Mouse (Mus musculus) CH12.LX (cell line): Measurements from ENCODE around the gene Atf3. TPM values are rescaled to one million over a fixed set of nuclear protein-coding genes. Genes with fewer than 3 reads are reported as not detected.
"Not testable (repeated sequence)": the region's sequence is repeated elsewhere in the genome, so short reads cannot be mapped to it uniquely, and the experiment has no call there.

Experiments
- DNase-seq: peaks from one replicate; pipeline ENCODE4 v3.0.0-alpha.2; 2013; ENCODE audit errors: extremely low read depth
- H3K27ac ChIP-seq: 2 replicates; pipeline ENCODE4 v1.5.1; 2012; ENCODE audit warnings: low read depth, mild to moderate bottlenecking, control low read depth, moderate library complexity; ENCODE audit not compliant: insufficient read depth
- H3K27me3 ChIP-seq: replicated peaks from 2 replicates; pipeline ENCODE3; 2012; ENCODE audit warnings: inconsistent platforms
- H3K36me3 ChIP-seq, 2 experiments: replicated peaks in 1 of 2; 2 replicates each; pipeline versions ENCODE3 to v1.6.1; 2012; ENCODE audit warnings: inconsistent platforms in 1 of 2, low read length in 1 of 2, mild to moderate bottlenecking in 1 of 2, mixed read lengths in 1 of 2, moderate library complexity in 1 of 2; ENCODE audit not compliant: control insufficient read depth in 1 of 2, insufficient read depth in 1 of 2
- H3K4me1 ChIP-seq, 2 experiments: 2 replicates each; pipeline ENCODE4 v1.6.1; 2012; ENCODE audit warnings: inconsistent platforms in 1 of 2, moderate library complexity in 1 of 2; ENCODE audit not compliant: insufficient read depth in 2 of 2, control insufficient read depth in 1 of 2
- H3K4me2 ChIP-seq: 2 replicates; pipeline ENCODE4 v1.6.1; 2012; ENCODE audit warnings: low read depth, mild to moderate bottlenecking, control low read depth; ENCODE audit not compliant: poor library complexity, insufficient read depth, severe bottlenecking
- H3K4me3 ChIP-seq, 3 experiments: fragments of 150-350 bp in 1 of 3; sonication (generic) in 1 of 3; replicated peaks in 1 of 3; 2 replicates each; pipeline versions ENCODE3 to v1.5.1; 2011 to 2012; ENCODE audit warnings: low read depth in 2 of 3, low read length in 2 of 3, mild to moderate bottlenecking in 2 of 3, moderate library complexity in 2 of 3, control low read depth in 1 of 3, improper control_type of control experiment in 1 of 3, inconsistent platforms in 1 of 3, mixed read lengths in 1 of 3; ENCODE audit not compliant: poor library complexity in 1 of 3
- H3K79me2 ChIP-seq: replicated peaks from 2 replicates; pipeline ENCODE4 v1.6.1; 2012; ENCODE audit warnings: mild to moderate bottlenecking, moderate library complexity; ENCODE audit not compliant: control insufficient read depth, poor library complexity, insufficient read depth, severe bottlenecking; ENCODE audit errors: extremely low read depth
- H3K9ac ChIP-seq: 2 replicates; pipeline ENCODE4 v1.6.1; 2012; ENCODE audit warnings: low read depth, mild to moderate bottlenecking, control low read depth, moderate library complexity; ENCODE audit not compliant: insufficient read depth
- H3K9me3 ChIP-seq: replicated peaks from 2 replicates; pipeline ENCODE3; 2012; ENCODE audit warnings: low read length, inconsistent platforms, mixed read lengths
- CHD1 ChIP-seq: IDR thresholded peaks from 2 replicates; pipeline ENCODE4 v1.6.1; 2012; ENCODE audit warnings: low read depth, low read length, improper control_type of control experiment, inconsistent platforms
- CHD2 ChIP-seq: IDR thresholded peaks from 2 replicates; pipeline ENCODE4 v1.6.1; 2011; ENCODE audit warnings: low read length, improper control_type of control experiment
- E2F4 ChIP-seq: IDR thresholded peaks from 2 replicates; pipeline ENCODE4 v1.6.1; 2011; ENCODE audit warnings: low read depth, low read length, improper control_type of control experiment; ENCODE audit not compliant: insufficient replicate concordance
- ELF1 ChIP-seq: IDR thresholded peaks from 2 replicates; pipeline ENCODE4 v1.6.1; 2014; ENCODE audit warnings: low read depth, mild to moderate bottlenecking, inconsistent platforms, low read length, improper control_type of control experiment
- EP300 ChIP-seq: IDR thresholded peaks from 2 replicates; pipeline ENCODE4 v1.6.1; 2011; ENCODE audit warnings: low read length, improper control_type of control experiment
- ETS1 ChIP-seq: conservative IDR thresholded peaks from 2 replicates; pipeline ENCODE4 v1.6.1; 2012; ENCODE audit warnings: low read depth, mild to moderate bottlenecking, inconsistent platforms, low read length, improper control_type of control experiment, moderate library complexity
- JUN ChIP-seq: IDR thresholded peaks from 2 replicates; pipeline ENCODE4 v1.6.1; 2011; ENCODE audit warnings: low read depth, mild to moderate bottlenecking, low read length, improper control_type of control experiment, moderate library complexity; ENCODE audit not compliant: insufficient read depth
- MAFK ChIP-seq: IDR thresholded peaks from 2 replicates; pipeline ENCODE4 v1.6.1; 2011; ENCODE audit warnings: low read length, improper control_type of control experiment; ENCODE audit not compliant: insufficient replicate concordance
- MAX ChIP-seq: IDR thresholded peaks from 2 replicates; pipeline ENCODE4 v1.6.1; 2011; ENCODE audit warnings: low read length, improper control_type of control experiment
- MAZ ChIP-seq: IDR thresholded peaks from 2 replicates; pipeline ENCODE4 v1.6.1; 2012; ENCODE audit warnings: low read depth, mild to moderate bottlenecking, inconsistent platforms, low read length, improper control_type of control experiment, moderate library complexity
- MXI1 ChIP-seq: IDR thresholded peaks from 2 replicates; pipeline ENCODE4 v1.6.1; 2011; ENCODE audit warnings: mild to moderate bottlenecking, low read depth, low read length, improper control_type of control experiment
- MYC ChIP-seq: IDR thresholded peaks from 2 replicates; pipeline ENCODE4 v1.6.1; 2011; ENCODE audit warnings: low read depth, mild to moderate bottlenecking, improper control_type of control experiment, low read length
- NRF1 ChIP-seq: IDR thresholded peaks from 2 replicates; pipeline ENCODE4 v1.6.1; 2014; ENCODE audit warnings: low read depth, mild to moderate bottlenecking, inconsistent platforms, low read length, improper control_type of control experiment, moderate library complexity
- POLR2A ChIP-seq: IDR thresholded peaks from 2 replicates; pipeline ENCODE4 v1.6.1; 2011; ENCODE audit warnings: low read depth, mild to moderate bottlenecking, improper control_type of control experiment, low read length
- POLR2AphosphoS2 ChIP-seq: IDR thresholded peaks from 2 replicates; pipeline ENCODE4 v1.6.1; 2011; ENCODE audit warnings: low read depth, low read length, improper control_type of control experiment
- RAD21 ChIP-seq: IDR thresholded peaks from 2 replicates; pipeline ENCODE4 v1.6.1; 2011; ENCODE audit warnings: low read depth, mild to moderate bottlenecking, low read length, improper control_type of control experiment, moderate library complexity
- SIN3A ChIP-seq: IDR thresholded peaks from 2 replicates; pipeline ENCODE4 v1.6.1; 2012; ENCODE audit warnings: low read length, improper control_type of control experiment, inconsistent platforms
- SMC3 ChIP-seq: IDR thresholded peaks from 2 replicates; pipeline ENCODE4 v1.6.1; 2011; ENCODE audit warnings: low read depth, low read length, improper control_type of control experiment
- UBTF ChIP-seq: IDR thresholded peaks from 2 replicates; pipeline ENCODE4 v1.6.1; 2012; ENCODE audit warnings: low read depth, mild to moderate bottlenecking, inconsistent platforms, low read length, improper control_type of control experiment, moderate library complexity
- USF1 ChIP-seq: IDR thresholded peaks from 2 replicates; pipeline ENCODE4 v1.6.1; 2014; ENCODE audit warnings: low read depth, mild to moderate bottlenecking, inconsistent platforms, low read length, improper control_type of control experiment
- ZC3H11A ChIP-seq: IDR thresholded peaks from 2 replicates; pipeline ENCODE4 v1.6.1; 2012; ENCODE audit warnings: low read depth, mild to moderate bottlenecking, inconsistent platforms, low read length, improper control_type of control experiment
- dilution Hi-C: fragments of 300-500 bp; cut with MboI; formaldehyde crosslinking; loops from 2 replicates; pipeline ENCODE4 v1.14.3; 2020; ENCODE audit warnings: low sequenced_read_pairs; ENCODE audit not compliant: extremely low pct_unique_long_range_greater_than_20kb, extremely low pct_ligation_motif_present
- in situ Hi-C: fragments of 300-500 bp; cut with MboI; formaldehyde crosslinking; loops from 3 replicates; pipeline ENCODE4 v1.14.3; 2019; ENCODE audit warnings: low sequenced_read_pairs, low pct_ligation_motif_present, low pct_unique_long_range_greater_than_20kb, mixed read lengths
- polyA plus RNA-seq: library from polyadenylated mRNA; unstranded; fragments of >175 nt; gene quantifications from 2 replicates; pipeline ENCODE4 v1.2.1, GENCODE M21; 2012; ENCODE audit warnings: low read depth; ENCODE audit not compliant: insufficient read length
- total RNA-seq, 2 experiments: library from RNA; depleted of rRNA; stranded (reverse); fragments of 300-350 nt in 1 of 2; fragments of >200 nt in 1 of 2; gene quantifications; 2 replicates each; pipeline ENCODE4 v1.2.3; 2012 to 2014

The Atf3 gene
- total and polyA plus RNA-seq, 3 experiments = 25.1 to 39.7 (median 32.9) TPM

- TF ChIP-seq JUN (no peak), E2F4 (no peak), USF1 (no peak), CHD1 (no peak), SIN3A (no peak), RAD21 (no peak), ZC3H11A (no peak), MAX (no peak), SMC3 (no peak), EP300 (no peak), NRF1 (no peak), MAFK (no peak)
- no peak overlapping the region for H3K4me3 ChIP-seq
- H3K79me2 ChIP-seq = no peaks in the 10 kb centered on the region
- H3K4me1 ChIP-seq = peaks cover 24 to 33% of the 10 kb centered on the region in 2 experiments
- no peak overlapping the region for H3K9ac ChIP-seq
- H3K36me3 ChIP-seq = no peaks in the 10 kb centered on the region
- no peak for DNase-seq
- no peak overlapping the region for H3K27ac ChIP-seq
- H3K27me3 ChIP-seq = no peaks in the 10 kb centered on the region
- H3K9me3 ChIP-seq = peaks cover 5% of the 10 kb centered on the region
- no peak overlapping the region for H3K4me2 ChIP-seq
- dilution Hi-C loops = no loop called here
- in situ Hi-C loops = no loop called here
Measured at GRCm38 (mm10) chr1:191150924-191151605, 66.8 kb downstream of the Atf3 start.

GRCm38 (mm10) chr1:191149489-191149888 is 68.3 kb downstream of the Atf3 start:
- H3K4me2 ChIP-seq, H3K9ac ChIP-seq, DNase-seq, H3K9me3 ChIP-seq, H3K36me3 ChIP-seq, H3K27me3 ChIP-seq, H3K79me2 ChIP-seq, H3K27ac ChIP-seq, dilution Hi-C loops, in situ Hi-C loops, H3K4me3 ChIP-seq: not testable (repeated sequence)
- peaks cover 24 to 33% of the 10 kb centered on the region in 2 experiments for H3K4me1 ChIP-seq

- dilution Hi-C loops = no loop called here
- Histone ChIP-seq H3K4me1 (peaks cover 2 to 12% of the 10 kb centered on the region in 2 experiments; a peak in 2 of 4 replicates), H3K27me3 (no peaks in the 10 kb centered on the region), H3K4me2 (no peak overlapping the region), H3K79me2 (no peaks in the 10 kb centered on the region), H3K9ac (no peak overlapping the region), H3K9me3 (no peaks in the 10 kb centered on the region), H3K4me3 (no peak overlapping the region), H3K36me3 (no peaks in the 10 kb centered on the region), H3K27ac (no peak overlapping the region)
- no peak for DNase-seq
- in situ Hi-C loops = no loop called here
- TF ChIP-seq MAFK (no peak), E2F4 (no peak), ETS1 (no peak), POLR2A (no peak), MAX (no peak), MXI1 (no peak), ELF1 (no peak), POLR2AphosphoS2 (no peak), ZC3H11A (no peak), MYC (no peak), MAZ (no peak), SMC3 (no peak), UBTF (no peak), RAD21 (no peak), JUN (no peak), CHD2 (no peak)
Measured at GRCm38 (mm10) chr1:191140983-191141382, 76.9 kb downstream of the Atf3 start.
